Mouse (Mus musculus): ENCODE data around the gene H60b. TPM values are rescaled to one million over a fixed set of nuclear protein-coding genes. Genes with fewer than 3 reads are reported as not detected.
"Not testable (repeated sequence)": the region's sequence is repeated elsewhere in the genome, so short reads cannot be mapped to it uniquely, and the experiment has no call there.

H60b gene
- total RNA-seq, 1 experiment from 2014 or later = 0.82 TPM

GRCm38 (mm10) chr10:22165328-22166003, 7.1 kb downstream of the H60b start:
- not testable (repeated sequence) for DNase-seq

- not testable (repeated sequence) for DNase-seq
Observed at GRCm38 (mm10) chr10:22166025-22166424, 7.6 kb downstream of the H60b start.

- DNase-seq = not testable (repeated sequence)
Observed at GRCm38 (mm10) chr10:22167061-22167460, 8.7 kb downstream of the H60b start.

GRCm38 (mm10) chr10:22169116-22169515, 10.7 kb downstream of the H60b start:
- not testable (repeated sequence) for DNase-seq

DNA sequence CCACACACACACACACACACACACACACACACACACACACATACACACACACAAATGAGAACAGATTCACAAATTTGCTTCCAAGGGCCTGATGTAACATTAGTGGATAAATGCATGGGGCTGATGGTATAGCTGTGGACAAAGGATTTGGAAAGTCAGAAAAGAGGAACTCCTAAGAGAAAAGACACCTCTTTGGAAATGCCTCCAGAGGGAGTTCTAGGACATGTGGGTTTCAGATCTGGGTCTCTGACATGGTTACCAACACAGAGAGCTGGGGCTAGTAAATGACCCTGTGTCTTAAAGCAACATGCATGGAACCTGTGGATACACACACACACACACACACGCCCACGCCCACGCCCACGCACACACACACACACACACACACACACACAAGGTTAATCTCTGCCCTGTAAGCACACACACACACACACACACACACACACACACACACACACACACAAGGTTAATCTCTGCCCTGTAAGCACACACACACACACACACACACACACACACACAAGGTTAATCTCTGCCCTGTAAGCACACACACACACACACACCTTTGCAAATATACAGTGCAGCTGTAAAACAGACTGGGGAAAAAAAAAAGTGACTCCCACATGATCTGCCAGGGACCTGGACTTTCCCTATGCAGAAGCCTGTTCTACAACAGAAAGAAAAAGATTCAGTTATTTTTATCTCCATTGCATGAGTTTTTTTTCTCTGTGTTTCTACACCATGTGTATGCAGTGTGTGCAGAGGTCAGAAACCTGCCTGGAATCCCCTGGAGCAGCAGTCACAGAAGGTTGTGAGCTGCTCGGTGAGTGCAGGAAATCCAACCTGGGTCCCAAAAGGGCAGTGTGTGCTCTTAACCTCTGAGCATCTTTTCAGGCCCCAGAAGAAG, 14.3 kb downstream of the H60b start:
- not testable (repeated sequence) for DNase-seq

GRCm38 (mm10) chr10:22173335-22174189, 15.2 kb downstream of the H60b start:
- DNase-seq = not testable (repeated sequence)

GRCm38 (mm10) chr10:22174190-22174487, 15.8 kb downstream of the H60b start:
- DNase-seq = not testable (repeated sequence)

DNA sequence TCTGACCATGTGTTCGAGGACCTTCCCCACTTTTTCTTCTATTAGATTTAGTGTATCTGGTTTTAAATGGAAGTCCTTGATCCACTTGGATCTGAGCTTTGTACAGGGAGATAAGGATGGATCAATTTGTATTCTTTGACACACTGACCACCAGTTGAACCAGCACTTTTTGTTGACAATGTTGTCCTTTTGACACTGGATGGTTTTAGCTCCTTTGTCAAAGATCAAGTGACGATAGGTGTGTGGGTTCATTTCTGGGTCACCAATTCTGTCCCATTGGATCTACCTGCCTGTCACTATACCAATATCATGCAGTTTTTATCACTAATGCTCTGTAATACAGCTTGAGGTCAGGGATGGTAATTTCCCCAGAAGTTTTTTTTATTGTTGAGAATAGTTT, 18.1 kb downstream of the H60b start:
- DNase-seq = not testable (repeated sequence)

DNA sequence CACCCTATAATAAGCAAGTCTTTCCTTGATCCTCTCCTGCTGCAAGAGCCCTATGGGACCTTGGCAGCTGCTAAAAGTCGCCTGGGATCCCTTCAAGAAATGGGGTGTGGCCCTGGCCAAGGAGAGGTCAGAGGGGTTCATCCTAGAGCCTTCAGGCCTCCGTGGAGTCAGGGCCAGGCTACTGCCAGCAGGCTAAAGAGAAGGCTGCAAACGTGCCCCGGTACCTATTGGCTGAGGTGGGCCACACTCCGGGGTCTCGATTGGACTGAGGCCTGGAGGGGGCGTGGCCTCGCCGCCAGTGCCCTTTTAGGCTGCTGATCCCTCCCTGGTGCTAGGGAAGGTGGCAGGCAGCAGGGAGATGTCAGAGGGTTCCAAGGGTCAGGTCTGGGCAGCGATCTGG, 32.6 kb downstream of the H60b start:
- not testable (repeated sequence) for DNase-seq

GRCm38 (mm10) chr10:22201352-22201751, 43.0 kb downstream of the H60b start:
- DNase-seq = not testable (repeated sequence)

DNA sequence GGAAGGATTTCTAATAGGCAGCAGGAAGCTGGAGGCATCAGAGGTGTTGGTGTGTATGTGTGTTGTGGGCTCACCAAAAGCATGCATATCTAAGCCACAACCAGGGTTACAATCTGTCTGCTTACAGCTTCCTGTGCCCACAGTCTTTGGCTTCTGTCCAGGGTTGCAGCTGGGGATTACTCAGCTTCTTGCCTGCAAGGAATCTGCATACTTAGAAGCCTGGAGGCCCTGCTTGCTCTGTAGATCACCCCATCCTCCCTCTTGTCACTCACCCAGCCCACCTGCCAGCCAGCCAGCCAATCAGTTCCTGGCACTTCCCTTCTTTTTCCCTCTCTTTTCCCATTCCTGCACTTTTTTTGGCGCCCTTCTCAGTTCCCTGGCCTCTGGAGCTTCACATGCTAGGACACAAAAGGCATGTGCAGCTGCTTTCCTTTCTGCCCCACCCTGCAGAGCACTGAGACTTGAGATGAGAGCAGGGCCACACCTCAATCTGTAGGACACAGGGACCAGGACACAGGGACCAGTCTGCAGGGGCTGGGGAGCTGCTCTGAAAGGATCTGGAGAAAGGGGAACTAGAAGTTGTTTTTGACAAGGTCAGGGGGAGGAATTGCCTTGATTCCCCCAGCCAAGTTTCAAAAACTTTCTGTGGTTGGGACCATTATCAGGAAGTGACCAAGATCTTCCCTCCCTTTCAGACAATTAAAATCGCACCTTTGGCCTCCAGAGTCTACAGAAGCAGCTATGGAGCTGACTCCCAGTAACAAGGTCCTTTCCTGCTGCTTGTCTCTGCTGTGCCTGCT, 44.6 kb downstream of the H60b start:
- DNase-seq = not testable (repeated sequence)

- not testable (repeated sequence) for DNase-seq
Observed at GRCm38 (mm10) chr10:22206443-22206842, 48.1 kb downstream of the H60b start.

DNA sequence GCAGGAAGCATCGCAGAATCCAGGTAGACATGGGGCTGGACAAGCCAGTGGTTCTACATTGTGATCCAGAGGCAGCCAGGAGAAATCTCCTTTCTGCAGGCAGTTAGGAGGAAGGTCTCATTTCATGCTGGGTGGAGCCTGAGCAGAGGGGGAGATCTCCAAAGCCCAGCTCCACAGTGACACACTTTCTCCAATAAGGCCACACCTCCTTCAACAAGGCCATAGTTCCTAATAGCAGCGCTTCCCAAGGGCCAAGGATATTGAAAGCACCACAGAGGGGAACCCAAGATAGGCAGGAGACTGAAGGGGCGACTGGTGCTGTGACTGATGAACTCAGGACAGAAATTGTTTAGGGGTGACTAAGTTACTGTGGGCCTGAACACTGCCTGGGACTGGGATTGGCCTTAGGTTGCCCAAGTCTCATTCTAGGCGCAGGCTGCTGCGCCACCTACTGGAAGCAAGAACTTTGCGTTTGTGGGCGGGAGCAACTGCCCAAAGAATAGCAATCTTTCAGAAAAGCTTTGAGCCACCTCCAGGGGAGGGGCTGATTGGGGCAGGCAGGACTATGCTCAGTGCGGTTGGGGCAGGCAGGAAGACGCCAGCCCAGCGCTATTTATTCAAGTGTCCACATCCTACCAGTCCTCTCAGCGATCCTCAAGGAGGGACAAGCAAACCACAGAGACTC, 53.8 kb downstream of the H60b start:
- peak; percentile 66 for DNase-seq

DNA sequence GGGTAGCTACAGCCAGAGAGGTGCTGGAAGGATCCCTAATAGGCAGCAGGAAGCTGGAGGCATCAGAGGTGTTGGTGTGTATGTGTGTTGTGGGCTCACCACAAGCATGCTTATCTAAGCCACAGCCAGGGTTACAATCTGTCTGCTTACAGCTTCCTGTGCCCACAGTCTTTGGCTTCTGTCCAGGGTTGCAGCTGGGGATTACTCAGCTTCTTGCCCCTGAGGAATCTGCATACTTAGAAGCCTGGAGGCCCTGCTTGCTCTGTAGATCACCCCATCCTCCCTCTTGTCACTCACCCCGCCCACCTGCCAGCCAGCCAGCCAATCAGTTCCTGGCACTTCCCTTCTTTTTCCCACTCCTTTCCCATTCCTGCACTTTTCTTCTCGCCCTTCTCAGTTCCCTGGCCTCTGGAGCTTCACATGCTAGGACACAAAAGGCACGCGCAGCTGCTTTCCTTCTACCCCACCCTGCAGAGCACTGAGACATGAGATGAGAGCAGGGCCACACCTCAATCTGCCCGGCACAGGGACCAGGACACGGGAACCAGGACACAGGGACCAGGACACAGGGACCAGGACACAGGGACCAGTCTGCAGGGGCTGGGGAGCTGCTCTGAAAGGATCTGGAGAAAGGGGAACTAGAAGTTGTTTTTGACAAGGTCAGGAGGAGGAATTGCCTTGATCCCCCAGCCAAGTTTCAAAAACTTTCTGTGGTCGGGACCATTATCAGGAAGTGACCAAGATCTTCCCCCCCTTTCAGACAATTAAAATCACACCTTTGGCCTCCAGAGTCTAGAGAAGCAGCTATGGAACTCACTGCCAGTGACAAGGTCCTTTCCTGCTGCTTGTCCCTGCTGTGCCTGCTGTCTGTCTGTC, 65.3 kb downstream of the H60b start:
- DNase-seq = peak; percentile 11

DNA sequence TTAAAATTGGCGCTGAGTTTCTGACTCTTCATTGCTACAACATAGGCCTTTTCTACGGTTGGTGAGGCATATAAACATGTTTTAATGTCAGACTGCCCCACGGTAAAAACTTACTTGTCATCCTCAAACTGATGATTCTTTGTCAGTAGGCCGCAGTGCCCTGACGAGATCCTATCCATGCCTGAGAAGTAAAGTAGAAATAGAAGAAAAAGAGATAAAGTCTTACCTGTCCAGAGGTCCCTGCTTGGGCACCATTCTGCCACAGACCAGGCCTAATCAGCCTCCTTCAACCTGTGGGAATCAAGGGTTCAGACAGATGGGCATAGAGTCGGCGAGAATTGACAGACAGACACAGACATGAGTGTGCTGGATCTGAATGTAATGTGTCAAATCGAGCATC, 106.7 kb downstream of the H60b start:
- no peak for DNase-seq

GRCm38 (mm10) chr10:22270879-22271786, 112.7 kb downstream of the H60b start:
- DNase-seq = not testable (repeated sequence)

- DNase-seq = peak; percentile 15
Observed at GRCm38 (mm10) chr10:22272914-22273683, 114.7 kb downstream of the H60b start.

DNA sequence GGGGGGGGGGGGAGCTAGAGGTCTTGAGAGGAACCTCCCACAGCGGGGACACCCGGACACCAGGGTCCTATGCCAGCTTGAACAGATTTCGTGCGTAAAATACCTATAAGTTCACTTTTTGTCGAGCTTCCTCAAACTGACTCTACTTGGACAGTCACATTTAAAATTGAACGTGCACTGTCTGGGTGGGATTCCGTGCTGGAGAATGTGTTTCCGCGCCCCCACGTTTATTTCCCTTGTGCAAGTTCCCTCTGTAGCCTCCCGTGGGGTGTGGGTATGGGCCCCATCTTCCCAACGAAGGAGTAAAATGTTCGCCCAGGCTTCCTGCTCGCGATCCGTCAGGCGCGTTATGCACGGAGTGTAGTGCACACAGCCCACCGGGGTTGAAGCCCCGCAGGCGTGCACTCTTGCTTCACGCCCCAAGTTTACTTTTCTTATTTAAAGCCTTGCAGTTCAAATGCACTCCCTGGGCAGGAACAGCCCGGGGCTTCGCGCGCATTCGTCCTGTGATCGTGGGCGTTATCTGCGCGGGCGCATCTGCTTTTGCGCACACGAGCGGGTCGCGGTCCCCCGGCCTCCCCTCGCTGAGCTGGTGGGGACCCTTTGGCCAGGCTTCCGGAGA, 115.4 kb downstream of the H60b start:
- DNase-seq = no peak
